Comparison of ENCODE assay signal across 8 mouse cellular contexts in genomic region chr9:56938374-56938773, GRCm38 (mm10). TPM values are rescaled to one million over a fixed set of nuclear protein-coding genes. Genes with fewer than 3 reads are reported as not detected.
A peak's percentile ranks its signal among the peaks of the same experiment; 100 is the strongest.
DNase-seq lines count a peak whose midpoint lies in the region; ATAC-seq and TF ChIP-seq lines count a peak whose summit lies in the region.

No protein-coding gene starts in this region.

- H3K9ac ChIP-seq in limb, embryonic 14.5 days (ENCODE audit: low read depth, low read length, severe bottlenecking): peak overlapping the region; percentile 77
- H3K9ac ChIP-seq in neural tube, embryonic 12.5 days: peak overlapping the region; percentile 65

- intact Hi-C loops in heart, postnatal 10 days (cut with DNase I): no loop called here

- TF ChIP-seq CTCF in G1E (IDR thresholded peaks at IDR 0.05; ENCODE audit: low read depth, low read length): no peak

- ATAC-seq in G1E (ENCODE audit: extremely low read depth, insufficient number of reproducible peaks, low FRiP score, poor library complexity, severe bottlenecking): no peak
- no peak for ATAC-seq in limb, embryonic 14.5 days (ENCODE audit: low FRiP score, low read depth)
- ATAC-seq in neural tube, embryonic 12.5 days (ENCODE audit: low FRiP score, low read depth): no peak
- ATAC-seq in monocyte, adult 5-6 weeks (replicated peaks; ENCODE audit: insufficient number of reproducible peaks, low FRiP score, low TSS enrichment, poor library complexity, severe bottlenecking): no peak
- ATAC-seq in CD4-positive, CD25-positive, alpha-beta regulatory T cell, adult 4 months: no peak

- peak overlapping the region; percentile 90 for H3K27ac ChIP-seq in brown adipose tissue, adult 24 weeks (replicated peaks; ENCODE audit: low read depth, low read length)
- H3K27ac ChIP-seq in limb, embryonic 14.5 days (replicated peaks; ENCODE audit: low read depth, low read length): peak overlapping the region; percentile 84
- H3K27ac ChIP-seq in neural tube, embryonic 12.5 days: no peak overlapping the region

- TF ChIP-seq POLR2A in limb, embryonic 14.5 days (IDR thresholded peaks at IDR 0.05; ENCODE audit: borderline replicate concordance, extremely low read depth, insufficient read depth, insufficient read length): no peak

- under 1% methylated on average over 7 of the region's 7 CpGs for WGBS in limb, embryonic 14.5 days
- 6% methylated on average over 7 of the region's 7 CpGs for WGBS in neural tube, embryonic 12.5 days

- DNase-seq in G1E (ENCODE audit: low spot score): no peak
- DNase-seq in heart, postnatal 10 days: peak; percentile 27 to 51
- no peak for DNase-seq in limb, embryonic 14.5 days (ENCODE audit: low spot score)
- DNase-seq in thymus, postnatal 0 days (ENCODE audit: low spot score): no peak

- H3K9me3 ChIP-seq in G1E (replicated peaks): peaks cover 4% of the 10 kb centered on the region; the same call in 1 of the 2 replicates
- no peaks in the 10 kb centered on the region for H3K9me3 ChIP-seq in limb, embryonic 14.5 days (ENCODE audit: control insufficient read depth, low read length)
- H3K9me3 ChIP-seq in neural tube, embryonic 12.5 days: no peaks in the 10 kb centered on the region

- peaks cover 38% of the 10 kb centered on the region for H3K36me3 ChIP-seq in G1E (replicated peaks)
- no peaks in the 10 kb centered on the region for H3K36me3 ChIP-seq in limb, embryonic 14.5 days (ENCODE audit: control insufficient read depth, insufficient read depth, low read length)
- H3K36me3 ChIP-seq in neural tube, embryonic 12.5 days: no peaks in the 10 kb centered on the region

- H3K27me3 ChIP-seq in G1E (ENCODE audit: insufficient read depth, low read length): no peaks in the 10 kb centered on the region
- no peaks in the 10 kb centered on the region for H3K27me3 ChIP-seq in limb, embryonic 14.5 days (ENCODE audit: control insufficient read depth, insufficient read depth, low read length)
- no peaks in the 10 kb centered on the region for H3K27me3 ChIP-seq in neural tube, embryonic 12.5 days (replicated peaks)

- peak overlapping the region; percentile 94 for H3K4me3 ChIP-seq in G1E (ENCODE audit: low read depth, low read length)
- peak overlapping the region; percentile 91 for H3K4me3 ChIP-seq in brown adipose tissue, adult 24 weeks (ENCODE audit: insufficient read depth, low read depth, low read length)
- peak overlapping the region; percentile 76 for H3K4me3 ChIP-seq in limb, embryonic 14.5 days (replicated peaks; ENCODE audit: low read length)
- H3K4me3 ChIP-seq in neural tube, embryonic 12.5 days: peak overlapping the region; percentile 59

- peak overlapping the region; percentile 73 for H3K4me2 ChIP-seq in limb, embryonic 14.5 days (replicated peaks; ENCODE audit: low read depth, low read length, severe bottlenecking)
- peak overlapping the region; percentile 91 for H3K4me2 ChIP-seq in neural tube, embryonic 12.5 days (replicated peaks)

- peaks cover 23% of the 10 kb centered on the region for H3K4me1 ChIP-seq in G1E (ENCODE audit: insufficient read depth, low read depth, low read length)
- H3K4me1 ChIP-seq in brown adipose tissue, adult 24 weeks (ENCODE audit: control insufficient read depth, insufficient read depth, insufficient read length, low read length): no peaks in the 10 kb centered on the region
- peaks cover 11% of the 10 kb centered on the region for H3K4me1 ChIP-seq in limb, embryonic 14.5 days (ENCODE audit: control insufficient read depth, insufficient read depth, low read length)
- H3K4me1 ChIP-seq in neural tube, embryonic 12.5 days: peaks cover 15% of the 10 kb centered on the region

RNA-seq across cellular contexts. Expression of gene Imp3, which starts 1.1 kb away (rescaled TPM):
- total RNA-seq in G1E (2014; fragmentation: Nextera tagmentation) (42.1 and 49.6 TPM in 2 replicates), G1E (2017) (67.1 and 72.5 TPM in 2 replicates)
- 61.8 and 68.6 TPM in 2 replicates for polyA plus RNA-seq in G1E (2012)
- 52.9 and 57.6 TPM in 2 replicates for polyA plus RNA-seq in brown adipose tissue, adult 24 weeks (2012; ENCODE audit: insufficient read depth, insufficient read length, missing spikeins)
- 10 to 100 TPM; 45.5 to 48.7 TPM for total RNA-seq in heart, postnatal 10 days (2021)
- polyA plus RNA-seq in limb, embryonic 14.5 days (2012; rRNA removed): 165 and 193 TPM in 2 replicates
- 88.8 and 95.2 TPM in 2 replicates for polyA plus RNA-seq in limb, embryonic 14.5 days (2014; fragmentation: Nextera tagmentation; extraction: Ambion mirVana)
- 67.8 and 71.7 TPM in 2 replicates for polyA plus RNA-seq in neural tube, embryonic 12.5 days (2016; fragmentation: Nextera tagmentation; extraction: Ambion mirVana)
- 154 and 160 TPM in 2 replicates for polyA plus RNA-seq in thymus, postnatal 0 days (2015; fragmentation: Nextera tagmentation; extraction: Ambion mirVana)
- 36.1 to 44.3 TPM (median 38.6 TPM) in 3 replicates for total RNA-seq in monocyte, adult 5-6 weeks (2017)
- 10 to 100 TPM; 42.6 to 57.1 TPM for polyA plus RNA-seq in CD4-positive, CD25-positive, alpha-beta regulatory T cell, adult 4 months (2017; shearing (Covaris generic))

RNA-seq across cellular contexts. Expression of gene Snx33, which starts 10.2 kb away (rescaled TPM):
- total RNA-seq in G1E (2014; fragmentation: Nextera tagmentation) (5.8 and 6.9 TPM in 2 replicates), G1E (2017) (6.5 and 7.4 TPM in 2 replicates)
- 0.96 and 1.2 TPM in 2 replicates for polyA plus RNA-seq in G1E (2012)
- 5.9 and 6.8 TPM in 2 replicates for polyA plus RNA-seq in brown adipose tissue, adult 24 weeks (2012; ENCODE audit: insufficient read depth, insufficient read length, missing spikeins)
- total RNA-seq in heart, postnatal 10 days (2021): 10 to 100 TPM; 11.5 to 13.1 TPM
- 11.4 and 12.8 TPM in 2 replicates for polyA plus RNA-seq in limb, embryonic 14.5 days (2012; rRNA removed)
- 8.1 and 11.2 TPM in 2 replicates for polyA plus RNA-seq in limb, embryonic 14.5 days (2014; fragmentation: Nextera tagmentation; extraction: Ambion mirVana)
- polyA plus RNA-seq in neural tube, embryonic 12.5 days (2016; fragmentation: Nextera tagmentation; extraction: Ambion mirVana): 5.6 and 6.5 TPM in 2 replicates
- polyA plus RNA-seq in thymus, postnatal 0 days (2015; fragmentation: Nextera tagmentation; extraction: Ambion mirVana): 4.7 and 5.1 TPM in 2 replicates
- total RNA-seq in monocyte, adult 5-6 weeks (2017): 7.1 to 16.9 TPM (median 7.1 TPM) in 3 replicates
- polyA plus RNA-seq in CD4-positive, CD25-positive, alpha-beta regulatory T cell, adult 4 months (2017; shearing (Covaris generic)): 1 to 10 TPM; 3.6 to 4.9 TPM

RNA-seq across cellular contexts. Expression of gene Snupn, which starts 12.3 kb away (rescaled TPM):
- 18.2 and 19.2 TPM in 2 replicates for total RNA-seq in G1E (2014; fragmentation: Nextera tagmentation)
- 18.7 and 21.3 TPM in 2 replicates for total RNA-seq in G1E (2017)
- 1.7 and 2.4 TPM in 2 replicates for polyA plus RNA-seq in G1E (2012)
- 9.4 and 10.9 TPM in 2 replicates for polyA plus RNA-seq in brown adipose tissue, adult 24 weeks (2012; ENCODE audit: insufficient read depth, insufficient read length, missing spikeins)
- 1 to 10 TPM; 8.8 to 9.1 TPM for total RNA-seq in heart, postnatal 10 days (2021)
- 14.5 and 15.9 TPM in 2 replicates for polyA plus RNA-seq in limb, embryonic 14.5 days (2012; rRNA removed)
- 24.2 and 27.0 TPM in 2 replicates for polyA plus RNA-seq in limb, embryonic 14.5 days (2014; fragmentation: Nextera tagmentation; extraction: Ambion mirVana)
- 28.2 and 28.7 TPM in 2 replicates for polyA plus RNA-seq in neural tube, embryonic 12.5 days (2016; fragmentation: Nextera tagmentation; extraction: Ambion mirVana)
- 20.9 and 23.6 TPM in 2 replicates for polyA plus RNA-seq in thymus, postnatal 0 days (2015; fragmentation: Nextera tagmentation; extraction: Ambion mirVana)
- total RNA-seq in monocyte, adult 5-6 weeks (2017): 3.8 to 9.4 TPM (median 6.5 TPM) in 3 replicates
- 10 to 100 TPM; 22.1 to 23.8 TPM for polyA plus RNA-seq in CD4-positive, CD25-positive, alpha-beta regulatory T cell, adult 4 months (2017; shearing (Covaris generic))

RNA-seq across cellular contexts. Expression of gene Ptpn9, which starts 56.3 kb away (rescaled TPM):
- total RNA-seq in G1E (2014; fragmentation: Nextera tagmentation) (29.6 and 36.1 TPM in 2 replicates), G1E (2017) (26.2 and 29.2 TPM in 2 replicates)
- 62.4 and 69.9 TPM in 2 replicates for polyA plus RNA-seq in G1E (2012)
- 9.8 and 13.4 TPM in 2 replicates for polyA plus RNA-seq in brown adipose tissue, adult 24 weeks (2012; ENCODE audit: insufficient read depth, insufficient read length, missing spikeins)
- total RNA-seq in heart, postnatal 10 days (2021): 10 to 100 TPM; 21.2 to 21.8 TPM
- 41.8 and 48.4 TPM in 2 replicates for polyA plus RNA-seq in limb, embryonic 14.5 days (2012; rRNA removed)
- polyA plus RNA-seq in limb, embryonic 14.5 days (2014; fragmentation: Nextera tagmentation; extraction: Ambion mirVana): 38.3 and 43.7 TPM in 2 replicates
- polyA plus RNA-seq in neural tube, embryonic 12.5 days (2016; fragmentation: Nextera tagmentation; extraction: Ambion mirVana): 31.7 and 35.9 TPM in 2 replicates
- polyA plus RNA-seq in thymus, postnatal 0 days (2015; fragmentation: Nextera tagmentation; extraction: Ambion mirVana): 9.3 and 10.6 TPM in 2 replicates
- 13.1 to 18.7 TPM (median 16.7 TPM) in 3 replicates for total RNA-seq in monocyte, adult 5-6 weeks (2017)
- polyA plus RNA-seq in CD4-positive, CD25-positive, alpha-beta regulatory T cell, adult 4 months (2017; shearing (Covaris generic)): 1 to 10 TPM; 3.4 to 5.0 TPM

Comparison
In these comparisons a context has a peak if more than half of its experiments do, and no peak if none do; other contexts are left out.
1. DNase-seq: peak in heart, postnatal 10 days (2 of 2); none in G1E (single experiment), limb, embryonic 14.5 days (single experiment) and thymus, postnatal 0 days (single experiment).
2. Peak in every context shown above with its lines, with median percentiles within 50 percentile points of each other: H3K4me3 ChIP-seq.